Mouse (Mus musculus) G1E-ER4 (cell line): Measurements from ENCODE around the gene Pon2. TPM values are rescaled to one million over a fixed set of nuclear protein-coding genes. Genes with fewer than 3 reads are reported as not detected.

Experiments
- GATA1 ChIP-seq: IDR thresholded peaks from one replicate; pipeline ENCODE4 v1.8.0; 2012; ENCODE audit warnings: low read length, inconsistent platforms
- polyA plus RNA-seq: library from polyadenylated mRNA; stranded (reverse); fragments of >175 nt; gene quantifications from 2 replicates; pipeline ENCODE4 v1.2.3, GENCODE M21; 2012

The Pon2 gene
- 29.1 and 47.8 TPM in 2 replicates for polyA plus RNA-seq

DNA sequence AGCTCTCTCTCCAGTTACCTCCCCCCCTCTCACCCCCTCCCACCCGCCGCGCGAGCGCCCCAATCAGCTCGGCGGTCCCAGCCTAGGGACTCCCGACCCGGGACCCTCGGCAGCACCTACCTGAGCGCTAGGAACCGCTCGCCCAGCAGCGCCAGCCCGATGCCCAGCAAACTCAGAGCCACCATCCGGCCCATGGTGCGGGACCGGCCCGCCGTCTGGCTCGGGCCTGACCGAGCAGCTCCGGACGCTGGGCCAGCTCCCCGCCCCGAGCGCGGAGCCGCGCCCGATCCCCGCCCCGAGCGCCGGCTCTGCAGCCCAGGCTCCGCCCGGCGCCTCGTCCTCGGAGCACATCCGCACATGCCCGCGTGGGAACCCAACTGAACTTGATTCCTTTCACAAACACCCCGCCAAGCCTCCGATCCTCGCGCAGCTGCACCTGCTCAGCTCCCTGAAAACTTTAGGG, at the start of gene Pon2:
Gene Pon2, minus strand, starts transcription at position 364 of the 463 bp plus-strand sequence.
- no peak for TF ChIP-seq GATA1

DNA sequence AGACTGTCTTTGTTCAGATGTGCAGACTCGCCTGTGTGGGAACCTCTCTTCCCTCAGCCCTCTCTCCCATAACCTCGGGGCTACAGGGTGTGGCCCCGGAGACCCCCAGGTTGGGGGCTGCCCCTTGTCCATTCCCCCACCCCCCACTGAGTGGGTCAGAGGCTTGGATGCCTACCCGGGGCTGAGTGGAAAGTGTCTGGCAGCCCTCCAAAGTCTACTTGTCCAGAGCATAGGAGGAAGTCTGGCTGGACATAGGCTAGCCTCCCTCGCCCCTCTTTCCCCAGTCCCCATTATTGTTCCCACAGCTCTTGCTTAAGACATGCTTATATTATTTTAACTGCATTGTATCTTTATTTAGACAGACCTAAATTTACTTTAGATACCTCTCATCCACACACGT, 46.0 kb upstream of the Pon2 start:
- TF ChIP-seq GATA1, result no peak

DNA sequence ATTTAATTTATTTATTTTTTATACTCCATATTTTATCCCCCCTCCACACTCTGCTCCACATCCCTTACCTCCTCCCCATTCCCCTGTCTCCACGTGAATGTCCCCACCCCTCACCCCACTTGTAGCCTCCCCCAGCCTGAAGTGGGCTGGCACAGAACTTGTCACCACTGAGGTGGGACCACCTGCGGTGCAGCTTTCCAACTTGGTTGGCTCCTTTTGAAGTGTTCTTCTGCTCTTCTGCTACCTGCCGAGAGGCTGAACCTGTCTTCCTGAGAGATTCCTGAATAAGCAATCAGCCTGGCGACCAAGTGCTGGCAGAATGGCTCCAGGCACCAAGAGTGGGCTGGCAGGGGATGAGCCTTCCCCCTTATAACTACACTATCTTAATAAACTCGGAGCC, 35.8 kb upstream of the Pon2 start:
- TF ChIP-seq GATA1, result no peak

DNA sequence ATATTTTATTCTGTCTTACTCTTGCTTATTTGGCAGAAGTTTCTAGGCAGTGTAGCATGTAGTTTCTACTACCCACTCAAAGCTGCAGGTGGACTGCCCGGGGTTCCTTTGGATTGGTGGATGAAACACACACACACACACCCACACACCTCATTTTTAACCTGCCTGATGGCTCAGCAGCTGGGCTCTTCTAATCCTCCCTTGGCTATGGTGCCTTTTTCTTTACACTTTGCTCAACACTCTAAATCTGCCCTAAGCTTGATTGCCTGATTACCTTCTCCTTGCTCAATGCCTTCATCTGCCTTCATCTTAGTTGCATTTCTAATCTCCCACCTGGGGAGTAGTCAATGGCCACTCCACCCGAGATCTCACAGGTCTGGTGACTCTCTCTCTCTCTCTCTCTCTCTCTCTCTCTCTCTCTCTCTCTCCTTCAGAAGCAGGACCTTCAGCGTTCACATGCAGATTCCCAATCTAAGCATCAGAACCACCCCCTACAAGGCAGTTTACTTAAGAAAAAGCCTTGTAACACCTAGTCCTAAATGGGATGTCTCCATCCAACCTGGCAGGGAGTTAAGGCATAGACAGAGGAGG, 34.4 kb upstream of the Pon2 start:
- TF ChIP-seq GATA1, result no peak

DNA sequence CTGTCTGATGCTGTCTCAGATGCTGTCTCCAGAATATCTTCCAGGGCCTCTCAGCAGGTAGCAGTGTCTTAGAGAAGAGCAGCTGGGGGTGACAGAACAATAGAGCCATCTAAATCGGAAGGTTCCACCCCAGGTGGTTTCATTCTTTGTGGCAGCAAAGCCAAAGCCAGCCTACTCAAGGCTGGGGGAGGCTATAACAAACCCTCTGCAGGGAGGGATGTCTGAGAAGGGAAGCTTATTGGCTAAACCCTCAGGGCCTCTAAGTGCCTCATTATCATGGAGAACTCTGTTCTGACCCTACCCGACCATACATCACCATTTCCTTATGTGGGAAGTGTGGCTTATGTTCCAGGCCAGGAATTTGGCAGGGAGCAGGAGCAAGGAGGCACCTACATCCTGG, 26.9 kb upstream of the Pon2 start:
- TF ChIP-seq GATA1, result no peak

DNA sequence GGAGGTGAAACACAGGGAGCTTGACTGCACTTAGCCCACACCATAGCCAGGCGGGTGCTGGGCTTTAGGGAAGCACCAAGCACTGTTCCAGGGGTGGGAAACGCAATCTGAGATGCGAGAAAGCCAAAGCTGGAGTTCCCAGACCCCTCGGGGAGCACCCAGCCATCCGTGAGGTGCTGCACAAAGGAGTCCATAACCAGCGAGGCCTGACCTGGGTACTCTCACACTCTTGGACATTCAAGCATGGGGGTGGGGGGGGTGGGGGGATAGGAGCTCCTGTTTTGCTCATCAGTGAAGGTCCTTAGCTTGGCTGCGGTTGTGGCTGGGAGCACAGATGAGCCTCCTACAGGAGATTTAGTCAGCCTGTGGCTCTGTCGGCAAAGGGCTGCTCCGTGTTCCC, 18.4 kb upstream of the Pon2 start:
- no peak for TF ChIP-seq GATA1

DNA sequence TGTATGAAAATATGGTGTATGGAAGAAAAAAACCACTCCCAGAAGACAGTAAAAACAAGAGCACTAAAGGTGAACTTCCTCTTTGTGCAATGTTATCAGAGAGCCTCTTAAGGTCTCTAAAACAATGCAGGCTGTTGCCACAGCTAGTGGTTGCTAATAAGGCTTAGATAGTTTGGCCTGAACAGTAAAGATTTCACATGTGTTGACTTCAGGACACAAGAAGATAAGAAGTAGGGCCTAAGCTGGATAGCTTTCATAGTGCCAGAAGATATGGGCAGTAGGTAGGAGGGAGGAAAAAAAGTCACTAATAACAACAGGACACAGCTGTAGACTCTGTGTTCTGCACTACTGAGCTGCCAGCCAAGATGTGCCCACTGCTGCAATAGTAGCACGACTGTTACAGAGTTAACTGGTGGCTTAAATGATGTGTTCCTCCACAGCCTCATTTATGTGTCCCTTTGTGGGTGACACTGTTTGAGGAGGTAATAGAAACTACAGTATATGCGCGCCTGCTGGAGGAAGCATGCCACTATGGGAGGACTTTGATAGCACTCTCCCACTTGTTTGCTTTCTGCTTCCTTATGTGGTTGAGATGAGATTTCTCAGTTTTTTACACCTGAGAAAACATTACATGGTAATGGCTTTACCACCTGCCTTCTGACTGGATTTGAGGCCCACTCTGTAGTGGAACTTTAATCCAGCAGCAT, 17.0 kb upstream of the Pon2 start:
- peak; percentile 94 for TF ChIP-seq GATA1

DNA sequence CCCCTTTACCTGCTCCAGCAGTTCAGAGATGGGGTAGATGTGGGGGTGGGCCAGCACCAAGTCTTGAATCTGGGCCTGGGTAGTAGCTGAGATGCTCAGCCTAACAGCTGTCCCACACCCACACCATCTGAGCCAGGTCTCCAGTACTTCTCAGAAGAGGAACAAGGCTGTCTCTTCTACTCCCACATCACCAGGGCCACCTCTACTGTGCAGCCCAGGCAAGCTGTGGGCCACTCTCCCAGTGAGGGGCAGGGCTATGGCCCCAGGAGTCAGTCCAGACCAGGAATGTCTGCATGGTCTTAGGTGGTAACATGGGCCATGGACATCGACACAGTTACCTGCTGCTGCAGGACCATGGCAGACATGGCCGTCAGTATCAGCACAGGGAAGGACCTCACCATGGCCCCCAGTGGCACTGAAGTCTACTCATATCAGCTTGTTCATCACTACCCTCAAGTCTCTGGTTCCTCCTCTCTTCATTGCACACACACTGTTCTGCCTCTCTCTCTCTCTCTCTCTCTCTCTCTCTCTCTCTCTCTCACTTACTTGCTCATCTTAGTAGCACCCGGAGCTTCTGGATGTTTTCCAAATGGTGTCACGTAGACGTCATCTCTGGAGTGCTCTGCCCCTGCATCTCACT, 15.8 kb upstream of the Pon2 start:
- no peak for TF ChIP-seq GATA1

DNA sequence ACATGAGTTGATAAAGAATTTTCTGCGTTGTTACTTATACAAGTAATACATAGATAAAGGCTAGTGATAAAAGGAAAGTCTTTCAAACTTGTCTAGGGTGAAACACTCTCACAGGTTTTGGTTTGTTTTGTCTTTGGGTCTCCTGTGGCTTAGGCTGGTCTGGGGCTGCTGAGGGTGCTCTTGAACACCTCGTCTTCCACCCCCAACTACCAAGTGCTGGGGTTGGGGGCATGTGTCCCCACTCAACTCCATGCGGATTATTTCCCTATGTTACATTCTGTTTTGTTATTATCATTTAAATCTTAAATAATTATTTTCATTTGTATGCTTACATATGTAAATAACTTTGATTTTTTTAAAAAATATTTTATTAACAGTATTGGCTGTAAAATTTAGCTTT, 12.2 kb upstream of the Pon2 start:
- TF ChIP-seq GATA1, result no peak

DNA sequence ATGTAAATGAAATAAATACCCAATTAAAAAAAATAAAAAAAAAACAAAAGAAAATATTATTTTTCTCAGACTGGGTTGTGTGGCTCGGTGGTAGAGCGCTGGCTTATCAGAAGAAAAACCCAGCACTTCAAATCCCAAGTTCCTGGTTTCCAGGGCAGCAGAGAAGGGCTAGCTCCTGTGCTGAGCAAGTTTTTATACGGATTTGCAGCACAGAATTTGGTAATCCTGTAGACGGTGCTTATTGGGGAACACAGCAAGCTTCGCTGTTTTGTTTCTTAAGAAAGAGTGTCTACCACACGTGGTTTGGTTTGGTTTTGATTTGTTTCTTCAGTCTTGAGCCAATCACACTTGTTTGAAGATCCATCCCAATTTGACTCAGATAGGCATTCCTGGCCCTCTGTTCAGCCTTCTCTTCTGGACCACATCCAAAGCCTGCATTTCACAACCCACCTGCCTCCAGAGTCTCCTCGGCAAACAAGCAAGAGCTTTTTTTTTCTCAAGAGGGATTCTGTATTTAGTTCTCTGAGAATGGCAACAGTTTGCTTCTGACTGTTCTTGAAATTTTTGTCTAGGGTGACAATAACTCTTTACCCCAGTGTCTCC, 11.4 kb upstream of the Pon2 start:
- TF ChIP-seq GATA1, result no peak

DNA sequence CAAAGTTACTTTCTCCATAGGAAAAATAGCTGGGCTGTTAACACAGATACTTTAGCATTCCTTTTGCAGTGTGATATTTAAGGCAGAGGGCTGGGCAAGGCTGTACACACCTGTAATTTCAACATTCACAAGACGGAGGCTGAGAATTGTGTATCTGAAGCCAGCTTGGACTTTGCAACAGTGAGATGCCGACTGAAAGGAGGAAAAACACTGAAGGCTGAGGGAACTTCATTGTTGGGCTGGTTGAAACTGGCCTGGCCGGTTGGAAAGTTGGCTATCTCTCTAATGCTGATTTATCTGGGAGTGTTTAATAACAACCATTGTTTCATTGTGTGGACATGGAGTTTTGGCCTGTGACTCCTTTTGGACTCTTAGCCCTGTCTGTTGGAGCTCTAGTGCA, 7.7 kb upstream of the Pon2 start:
- TF ChIP-seq GATA1, result no peak

DNA sequence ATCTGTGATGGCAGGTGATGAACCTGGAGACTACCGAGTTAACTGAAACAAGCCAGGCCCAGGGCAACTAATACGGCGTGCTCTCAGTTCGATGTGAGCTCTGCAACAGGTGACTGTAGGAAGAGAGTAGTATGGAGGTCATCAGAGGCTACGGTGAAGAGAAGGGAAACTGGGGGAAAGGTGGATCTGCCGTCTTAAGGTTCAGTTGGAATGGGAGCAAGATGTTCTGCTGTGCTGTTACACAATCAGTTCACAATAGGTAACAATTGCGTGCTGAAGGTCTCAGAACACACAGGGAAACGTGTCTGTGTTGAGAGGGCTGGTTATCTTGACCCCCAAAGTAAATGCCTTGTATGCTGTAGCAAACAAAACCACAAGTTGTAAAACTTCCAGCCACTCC, 6.7 kb upstream of the Pon2 start:
- TF ChIP-seq GATA1, result no peak

DNA sequence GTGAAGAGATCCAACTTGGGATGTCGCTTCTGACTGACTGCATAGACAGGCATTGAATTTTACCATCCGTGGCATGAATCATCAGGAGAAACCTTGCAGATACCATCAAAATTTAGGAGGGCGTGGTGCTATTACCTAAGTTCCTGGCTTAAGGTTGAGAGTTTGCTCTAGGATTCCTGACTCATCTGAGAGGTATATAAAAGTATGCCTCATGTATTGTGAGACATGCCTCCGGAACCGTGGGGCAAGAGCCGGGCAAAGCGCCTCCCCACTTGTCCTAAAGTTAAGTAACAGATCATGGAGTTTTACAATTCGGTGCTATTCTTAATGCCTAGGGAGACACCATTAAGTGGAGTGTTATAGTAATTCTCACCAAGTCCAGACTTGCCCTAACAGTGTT, 2.4 kb upstream of the Pon2 start:
- no peak for TF ChIP-seq GATA1

DNA sequence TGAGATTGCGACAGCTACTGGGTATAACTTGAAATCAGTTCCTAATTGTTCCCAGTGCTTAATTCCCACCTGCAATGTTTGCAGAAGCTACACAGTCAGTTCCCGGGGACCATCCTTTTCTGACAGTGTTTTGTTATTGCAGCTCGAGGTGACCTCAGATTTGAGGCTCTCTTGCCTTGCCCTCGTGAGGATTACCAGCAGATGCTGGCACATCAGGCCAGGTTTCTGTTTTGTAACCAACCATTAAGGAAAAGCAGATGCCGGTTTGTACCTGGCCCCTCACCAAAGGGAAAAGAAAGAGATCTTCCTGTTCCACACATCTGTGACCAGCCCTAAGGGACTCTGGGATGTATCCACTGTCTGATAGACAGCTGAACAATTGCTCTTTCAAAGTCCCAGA, 1.3 kb upstream of the Pon2 start:
- no peak for TF ChIP-seq GATA1

DNA sequence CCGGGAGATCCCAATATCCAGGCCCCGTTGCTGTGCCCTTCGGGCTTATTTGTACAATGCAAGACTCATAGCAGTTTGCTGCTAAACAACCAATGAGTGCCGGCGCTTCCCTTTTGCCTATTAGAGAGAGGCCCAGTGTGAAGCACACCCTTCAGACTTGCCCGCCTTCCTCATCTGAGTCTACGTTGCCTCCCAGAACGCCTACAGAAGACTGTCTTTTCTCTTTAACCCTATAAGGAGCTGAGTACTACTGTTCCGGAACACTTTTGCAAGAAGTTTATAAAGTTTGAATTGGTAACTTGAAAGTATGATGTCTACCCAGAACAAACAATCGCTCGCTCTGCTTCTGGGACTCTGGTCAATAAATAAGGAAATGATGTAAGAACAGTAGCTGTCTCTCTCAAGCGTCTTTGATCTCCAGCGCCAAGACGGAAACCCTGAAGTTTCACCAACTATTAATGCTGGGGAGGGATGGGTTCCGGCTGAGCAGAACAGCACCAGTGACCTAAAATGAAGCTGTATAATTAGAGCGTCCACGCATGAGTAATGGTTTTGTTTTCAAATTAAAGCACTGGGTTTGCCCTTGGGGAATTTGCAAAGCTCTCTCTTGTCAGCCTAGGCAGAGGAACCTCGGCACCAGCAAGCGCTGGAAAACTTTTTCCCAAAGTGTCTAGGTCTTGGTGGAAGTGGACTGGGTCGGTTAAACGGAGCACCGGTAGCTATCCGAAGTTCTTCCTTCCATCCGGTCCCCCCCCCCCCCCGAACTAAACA, 749 bp downstream of the Pon2 start:
- TF ChIP-seq GATA1, result no peak

DNA sequence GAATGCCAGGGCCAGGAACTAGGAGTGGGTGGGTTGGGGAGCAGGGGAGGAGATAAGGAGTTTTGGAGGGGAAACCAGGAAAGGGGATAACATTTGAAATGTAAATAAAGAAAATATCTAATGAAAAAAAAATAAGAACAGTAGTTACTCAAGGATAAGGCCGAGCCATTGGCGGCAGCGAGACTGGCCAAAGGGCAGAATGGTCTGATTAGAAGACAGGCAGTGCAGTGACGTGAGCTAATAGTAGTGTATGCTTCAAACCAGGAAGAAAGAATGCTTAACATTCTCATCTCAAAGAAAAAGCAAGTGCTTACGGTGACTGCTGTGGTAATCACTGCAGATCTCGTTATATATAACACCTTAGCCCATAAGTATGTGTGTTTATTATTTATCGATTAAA, 2.2 kb downstream of the Pon2 start:
- TF ChIP-seq GATA1, result no peak
